Mouse (Mus musculus) spleen, postnatal 4 days (tissue): ENCODE measurements around the gene Gm21903.
"Not testable (repeated sequence)": the region's sequence is repeated elsewhere in the genome, so short reads cannot be mapped to it uniquely, and the experiment has no call there.

Source experiments
- DNase-seq, 2 experiments: peaks; one replicate each; pipeline ENCODE4 v3.0.0; 2022; ENCODE audit warnings: low spot score in 2 of 2

Gm21903 gene

DNA sequence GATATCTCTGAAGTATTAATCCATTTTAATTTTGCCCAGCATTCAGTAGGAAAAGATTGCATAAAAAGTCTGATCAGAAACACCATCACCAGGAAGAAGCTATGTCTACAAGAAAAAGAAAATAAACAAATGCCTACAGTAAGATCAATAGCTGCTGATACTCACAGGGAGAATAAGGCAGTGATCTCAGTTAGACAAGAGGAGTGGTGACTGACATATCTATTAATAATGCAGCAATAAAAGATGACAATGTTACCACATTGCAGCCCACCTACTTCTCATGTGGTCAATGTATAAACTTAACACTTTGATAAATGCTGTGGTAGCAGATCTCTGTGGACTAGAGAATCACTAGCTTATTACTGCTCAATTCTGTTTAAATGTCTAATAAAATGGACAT lies at the start of gene Gm21903:
Gene Gm21903 (minus strand): TSS at position 101 of the 400 bp plus-strand sequence.
- DNase-seq = no peak

DNA sequence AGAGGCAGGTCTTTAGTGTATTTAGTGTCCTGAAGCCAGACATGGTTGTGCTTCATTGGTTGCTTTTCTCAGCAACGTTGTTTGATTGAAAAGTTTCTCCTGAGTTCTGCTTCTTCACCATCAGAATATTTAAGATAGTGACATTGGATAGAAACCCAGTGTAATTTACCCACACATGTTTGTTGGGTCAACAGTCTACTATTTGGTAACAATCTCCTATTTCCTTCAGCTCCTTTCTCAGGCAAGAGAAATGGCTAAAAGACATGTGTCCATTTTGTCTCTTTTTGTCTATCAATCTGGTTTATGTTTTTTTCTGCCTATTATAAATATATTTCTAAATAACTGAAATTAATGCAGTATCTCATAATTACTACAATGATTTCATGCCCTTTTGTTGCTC lies 33.8 kb upstream of the Gm21903 start, which contains the start of gene Esp23:
Gene Esp23 (minus strand): TSS at position 101 of the 400 bp plus-strand sequence.
- DNase-seq = no peak

DNA sequence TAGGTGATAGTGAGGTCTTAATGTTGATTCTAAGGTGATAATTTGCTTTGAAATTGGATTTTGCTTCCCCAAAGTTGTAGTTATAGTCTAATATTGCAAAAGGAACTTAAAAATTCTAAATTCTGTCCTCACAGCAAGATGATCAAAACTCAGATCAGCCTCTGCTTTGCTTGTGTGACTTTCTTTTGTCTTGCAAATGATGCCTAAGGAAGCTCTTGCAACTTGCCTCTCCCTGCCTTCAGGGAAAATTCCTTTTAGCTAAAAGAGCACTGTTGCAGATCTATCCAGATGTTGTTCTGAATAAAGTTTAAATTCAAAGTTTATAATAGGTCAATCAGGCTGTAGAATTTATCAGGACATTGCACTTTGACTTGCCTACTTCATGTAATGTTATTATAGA lies 20.5 kb upstream of the Gm21903 start:
- DNase-seq = no peak

DNA sequence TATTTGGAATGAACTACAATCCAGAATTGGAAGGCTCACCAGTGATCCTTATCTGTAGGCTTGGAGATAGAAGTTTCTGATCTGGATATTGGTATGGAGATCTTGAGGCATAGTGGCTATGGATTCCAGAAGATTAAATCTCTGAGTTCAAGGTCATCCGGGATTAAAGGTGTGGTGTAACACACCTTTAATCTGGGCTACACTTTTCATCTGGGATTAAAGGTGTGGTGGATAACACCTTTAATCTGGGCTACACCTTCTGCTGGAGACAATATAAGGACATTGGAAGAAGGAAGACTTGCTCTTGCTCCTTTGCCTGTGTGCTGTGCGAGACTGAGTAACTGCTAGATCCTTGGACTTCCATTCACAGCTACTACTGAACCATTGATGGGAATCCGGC lies 6.7 kb downstream of the Gm21903 start, which contains the start of gene Esp24:
Gene Esp24 (plus strand): TSS at position 301 of the 400 bp plus-strand sequence.
- DNase-seq = not testable (repeated sequence)

DNA sequence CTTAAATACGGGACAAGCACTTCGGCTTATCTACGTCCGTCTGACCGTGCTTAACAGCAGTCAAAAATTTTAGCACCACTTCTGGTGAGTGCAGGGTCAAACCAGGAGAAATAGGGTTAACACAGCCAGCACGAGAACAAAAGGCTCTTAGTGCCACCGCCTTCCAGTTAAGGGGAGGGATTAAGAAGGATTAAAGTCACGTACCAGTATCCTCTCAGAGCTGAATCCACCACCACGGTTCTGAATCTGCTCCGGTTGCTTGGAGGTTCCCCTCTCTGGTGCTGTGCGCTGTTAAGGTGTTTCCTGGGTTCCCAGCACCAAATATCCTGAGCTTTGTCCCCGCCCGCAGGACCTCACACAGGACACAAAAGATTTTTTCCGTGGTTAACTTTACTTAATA lies 26.0 kb downstream of the Gm21903 start:
- DNase-seq = no peak

DNA sequence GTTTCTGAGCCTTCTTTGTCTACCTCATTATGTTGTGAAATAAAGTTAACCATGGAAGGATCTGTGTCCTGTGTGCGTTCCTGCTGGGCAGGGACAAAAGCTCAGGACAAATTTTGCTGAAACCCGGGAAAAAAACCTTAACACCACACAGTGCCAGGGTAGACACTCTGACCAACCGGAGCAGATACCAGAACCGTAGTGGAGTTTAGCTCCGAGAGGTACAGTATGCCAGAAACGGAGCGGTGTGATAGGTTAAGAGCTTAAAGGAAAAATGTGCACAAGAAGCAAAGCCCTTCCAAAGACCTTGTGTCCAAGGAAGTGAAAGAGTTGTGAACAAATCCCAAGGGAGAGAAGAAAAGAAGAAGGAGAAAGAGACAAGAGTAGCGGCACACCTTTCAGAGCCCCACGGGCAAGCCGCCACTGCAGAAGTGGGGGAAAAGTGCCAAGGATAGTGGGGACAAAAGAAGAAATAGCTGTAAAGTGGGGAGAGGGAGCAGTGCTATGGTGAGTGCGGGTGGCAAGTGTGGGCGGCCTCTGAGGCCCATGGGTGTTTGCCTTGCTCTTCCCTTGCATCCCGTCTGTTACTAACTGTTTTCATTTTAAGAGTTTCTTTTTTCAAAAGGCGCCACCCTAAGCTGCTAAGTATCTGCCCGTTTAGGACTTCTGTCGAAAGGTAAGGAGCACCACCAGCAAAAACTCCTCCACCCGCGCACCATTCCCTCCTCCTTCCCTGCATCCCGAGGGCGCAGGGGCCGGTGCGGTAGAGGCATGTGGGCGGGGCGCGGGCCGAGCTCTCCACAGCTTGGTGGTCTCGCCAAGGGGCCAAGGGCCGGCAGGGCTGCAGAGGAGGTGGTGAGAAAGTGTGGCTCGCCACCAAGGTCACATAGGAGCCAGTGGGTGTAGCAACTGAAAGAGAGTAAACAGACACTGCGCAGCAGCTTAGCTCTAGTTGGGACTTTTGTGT lies 32.2 kb downstream of the Gm21903 start:
- no peak for DNase-seq

DNA sequence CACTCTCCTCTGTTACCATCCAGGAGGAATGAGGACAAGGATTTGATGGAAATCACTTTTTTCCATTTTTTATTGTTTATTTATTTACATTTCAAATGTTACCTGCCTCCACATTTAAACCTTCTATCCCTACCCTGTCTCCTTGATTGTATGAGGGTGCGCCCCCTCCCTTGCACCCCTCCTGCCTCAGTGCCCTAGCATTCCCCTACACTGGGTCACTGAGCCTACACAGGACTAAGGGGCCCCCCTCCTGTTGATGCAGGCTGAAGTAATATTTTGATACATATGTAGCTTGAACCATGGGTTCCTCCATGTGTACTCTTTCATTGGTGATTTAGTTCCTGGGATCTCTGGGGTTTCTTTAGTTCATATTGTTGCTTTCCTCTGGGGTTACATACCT lies 33.3 kb downstream of the Gm21903 start:
- DNase-seq = no peak
